Mouse (Mus musculus) adrenal gland, postnatal 14 days (tissue): ENCODE results near the gene Slit3. TPM values are rescaled to one million over a fixed set of nuclear protein-coding genes. Genes with fewer than 3 reads are reported as not detected.

Experiments used
- DNase-seq: peaks from one replicate; pipeline ENCODE4 v3.0.0; 2021; ENCODE audit warnings: mixed read lengths
- long read RNA-seq, 2 experiments: library from polyadenylated mRNA; stranded (forward); transcript quantifications; one replicate each; pipeline ENCODE4 v2.0.0; 2021
- total RNA-seq: library from RNA; stranded (reverse); gene quantifications from 2 replicates; pipeline ENCODE4 v1.2.3, GENCODE M21; 2021

Slit3 gene
- 43.7 and 46.3 TPM in 2 replicates for total RNA-seq
- long read RNA-seq, experiment 1, partial matches to known transcripts, result 7 of 14 reads
- long read RNA-seq, experiment 1, other reads (novel, unspliced or antisense), result 7 of 14 reads
- long read RNA-seq, experiment 2, partial matches to known transcripts, result 3 of 12 reads
- long read RNA-seq, experiment 2, other reads (novel, unspliced or antisense), result 8 of 12 reads

DNA sequence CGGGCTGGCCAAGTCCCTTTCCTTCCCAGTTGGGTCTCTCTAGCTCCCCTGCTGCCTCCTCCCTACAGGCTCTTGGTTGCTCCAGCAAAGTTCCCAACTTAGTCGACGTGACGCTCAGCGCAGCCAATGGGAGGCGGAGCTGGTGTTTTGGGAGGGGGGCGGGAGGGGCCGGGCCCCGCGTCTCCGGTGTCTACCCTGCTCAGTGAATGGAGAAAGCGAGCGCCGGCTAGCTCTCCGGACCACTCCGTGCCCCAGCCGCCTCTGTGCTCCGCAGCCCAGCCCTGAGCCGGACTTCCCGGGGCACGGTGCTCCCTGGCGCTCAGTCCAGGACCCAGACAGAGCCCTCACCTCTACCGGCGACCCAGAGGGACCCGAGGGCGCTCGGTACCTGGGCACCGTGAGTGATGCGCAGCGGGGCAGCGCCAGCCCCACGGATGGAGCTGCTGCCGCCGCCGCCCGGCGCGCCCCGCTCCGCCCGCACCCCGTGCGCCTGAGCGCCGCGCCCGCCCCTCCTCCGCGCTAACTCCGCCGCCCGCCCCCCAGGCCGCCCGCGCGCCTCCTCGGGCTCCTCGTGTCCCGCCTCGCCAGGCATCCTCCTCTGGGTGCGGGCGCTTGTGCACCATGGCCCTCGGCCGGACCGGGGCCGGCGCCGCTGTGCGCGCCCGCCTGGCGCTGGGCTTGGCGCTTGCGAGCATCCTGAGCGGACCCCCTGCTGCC is at the start of gene Slit3:
Slit3 (plus strand) TSS at position 331 of the 717 bp plus-strand sequence.
- peak; percentile 77 for DNase-seq

DNA sequence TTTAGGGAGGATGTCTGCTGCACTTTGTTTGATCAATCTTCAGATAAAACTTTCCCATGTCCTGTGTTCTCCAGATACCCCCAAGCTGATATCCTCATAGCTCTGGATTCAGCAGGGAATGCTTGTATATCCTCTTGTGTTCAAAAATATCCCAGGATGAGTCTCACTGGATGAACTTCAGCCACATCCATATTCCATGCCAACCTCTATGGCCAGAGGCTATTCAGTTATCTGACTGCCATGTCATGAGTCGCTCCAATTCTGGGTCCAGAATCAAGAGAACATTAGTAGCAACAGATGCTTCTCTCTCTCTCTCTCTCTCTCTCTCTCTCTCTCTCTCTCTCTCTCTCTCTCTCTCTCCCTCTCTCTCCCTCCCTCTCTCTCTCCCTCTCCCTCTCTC is 49.6 kb upstream of the Slit3 start:
- no peak for DNase-seq

DNA sequence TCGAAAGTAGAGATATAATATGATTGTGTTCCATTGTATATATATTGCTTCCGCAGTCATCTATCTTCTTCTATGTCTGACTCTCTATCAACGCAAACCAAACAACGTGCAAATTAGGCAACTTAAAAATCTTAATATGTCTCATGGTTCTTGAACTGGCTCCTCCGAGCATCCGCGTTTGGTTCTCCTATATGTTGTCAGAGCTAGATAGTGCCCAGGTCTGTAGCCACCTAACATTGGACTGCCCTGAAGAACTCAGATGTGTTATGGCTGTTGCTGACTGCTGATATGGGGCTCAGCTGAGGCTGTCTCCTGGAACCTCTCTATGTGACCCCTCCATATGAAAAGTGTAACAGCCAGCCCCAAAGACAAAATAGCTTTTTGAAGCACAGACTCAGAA is 45.6 kb upstream of the Slit3 start:
- DNase-seq, result no peak

DNA sequence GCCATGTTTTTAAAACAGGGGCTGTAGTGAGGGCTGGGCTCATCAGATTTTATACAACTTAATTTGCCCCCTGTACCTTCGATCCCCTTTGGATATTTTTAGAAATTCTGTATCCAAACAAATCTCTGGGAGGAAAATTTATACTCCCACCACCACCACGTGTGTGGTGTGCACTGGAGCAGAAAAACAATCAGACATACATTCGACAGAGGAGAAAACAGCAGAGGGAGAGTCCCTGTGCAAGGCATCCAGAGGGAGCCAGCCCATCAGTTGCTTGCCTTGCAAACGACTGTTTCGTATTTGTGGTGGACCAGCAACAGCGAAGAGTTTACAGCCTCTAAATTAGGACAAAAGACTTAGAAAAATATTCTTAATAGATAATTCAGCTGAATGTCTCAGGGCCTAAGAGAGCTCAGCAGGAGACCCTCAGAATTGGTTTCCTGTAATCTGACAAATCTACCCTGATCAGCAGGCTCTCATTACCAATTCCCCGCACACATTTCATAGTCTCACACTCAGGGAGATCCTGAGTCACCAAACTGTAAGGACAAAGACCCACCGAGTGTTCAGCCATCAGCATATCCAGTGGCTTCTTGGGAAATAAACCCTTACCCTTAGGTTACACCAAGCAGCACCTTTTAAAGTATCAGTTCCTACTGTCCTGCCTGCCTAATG is 40.4 kb upstream of the Slit3 start:
- no peak for DNase-seq

DNA sequence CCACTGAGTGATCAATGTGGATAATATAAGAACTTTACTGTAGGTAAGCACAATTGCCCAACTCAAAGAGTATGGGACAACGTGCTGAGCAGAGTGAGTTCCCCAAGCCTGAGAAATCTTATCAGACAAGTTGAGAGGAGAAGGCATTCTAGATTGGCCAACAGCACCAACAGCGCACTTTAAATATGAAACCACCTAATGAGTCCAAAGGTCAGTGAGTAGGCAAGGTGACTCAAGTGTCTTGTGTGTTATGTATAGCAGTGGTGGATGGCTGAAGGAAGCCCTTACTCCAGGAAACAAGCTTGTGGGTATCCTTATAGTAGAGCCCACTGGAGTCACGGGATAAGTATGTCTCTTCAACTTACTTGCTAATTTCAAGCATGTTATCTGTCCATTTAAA is 38.7 kb upstream of the Slit3 start:
- no peak for DNase-seq

DNA sequence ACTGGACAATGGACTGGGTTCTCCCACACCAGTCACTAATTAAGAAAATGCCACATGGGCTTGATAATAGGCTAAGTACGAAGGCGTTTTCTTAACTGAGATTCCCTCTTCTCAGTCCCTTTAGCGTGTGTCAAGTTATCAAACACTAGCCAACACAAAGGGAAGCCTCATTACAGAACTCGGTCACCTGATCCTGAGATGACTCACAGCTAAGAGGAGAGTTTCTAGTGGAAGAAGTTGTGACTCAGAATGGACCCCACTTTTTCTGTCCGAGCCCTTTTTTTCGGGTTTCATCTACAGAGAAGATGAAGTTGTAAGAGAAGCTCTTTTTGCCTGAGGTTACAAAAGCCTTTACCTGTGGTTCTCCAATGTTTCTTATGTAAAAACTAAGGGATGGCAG is 38.0 kb upstream of the Slit3 start:
- no peak for DNase-seq

DNA sequence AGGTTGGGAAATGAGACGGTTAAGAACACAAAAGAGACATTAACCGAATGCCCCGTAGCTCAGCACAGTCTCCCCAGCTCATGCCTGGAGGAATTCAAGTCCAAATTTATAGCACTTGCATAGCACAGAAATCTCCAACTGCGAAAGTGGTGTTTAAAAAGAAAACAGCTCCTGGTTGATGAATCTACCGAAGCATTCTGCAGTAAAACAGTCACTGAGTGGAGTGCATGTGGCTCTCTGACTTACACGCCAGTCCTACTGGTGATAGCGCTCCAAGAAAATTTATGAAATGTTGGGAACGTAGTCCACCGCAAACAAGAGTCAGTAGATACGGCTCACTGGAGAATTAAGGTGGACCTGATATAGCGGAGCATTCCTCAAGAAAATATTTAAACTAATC is 35.7 kb upstream of the Slit3 start:
- no peak for DNase-seq

DNA sequence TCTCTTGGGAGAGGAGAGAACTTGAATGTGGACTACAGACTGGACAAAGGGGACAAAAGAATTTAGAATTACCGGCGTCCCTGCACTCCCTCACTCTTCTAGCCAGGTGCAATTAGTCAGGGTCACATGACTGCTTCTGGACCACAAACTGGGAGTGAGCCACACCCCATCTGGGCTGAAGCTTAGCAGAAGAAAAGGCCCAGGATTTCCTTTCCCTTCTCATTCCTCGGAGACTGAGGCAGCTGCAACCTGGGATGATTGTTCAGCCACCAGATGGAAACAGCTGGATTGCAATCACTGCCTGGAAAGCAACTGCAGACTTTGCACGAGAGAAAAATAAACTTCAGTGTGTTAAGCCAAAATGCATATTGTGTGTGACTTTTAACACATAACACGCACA is 35.0 kb upstream of the Slit3 start:
- DNase-seq, result no peak

DNA sequence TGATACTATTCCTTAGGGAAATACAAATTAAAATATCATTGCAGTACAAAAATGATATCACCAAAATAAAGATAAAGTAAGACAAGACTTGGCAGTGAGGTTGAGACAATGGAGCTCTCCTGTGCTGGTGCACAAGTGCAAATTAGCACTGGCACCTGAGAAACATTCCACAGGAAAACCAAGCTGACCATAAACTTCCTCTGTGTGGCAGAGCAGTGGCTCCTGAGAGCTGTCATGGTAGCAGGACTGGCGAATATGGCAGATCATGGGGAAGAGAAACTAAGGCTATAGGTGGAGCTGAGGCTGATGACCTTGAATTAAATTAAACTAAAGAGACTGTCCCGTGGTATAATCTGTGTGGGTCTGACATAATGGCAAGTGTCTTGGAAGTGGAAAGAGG is 33.6 kb upstream of the Slit3 start:
- DNase-seq, result no peak

DNA sequence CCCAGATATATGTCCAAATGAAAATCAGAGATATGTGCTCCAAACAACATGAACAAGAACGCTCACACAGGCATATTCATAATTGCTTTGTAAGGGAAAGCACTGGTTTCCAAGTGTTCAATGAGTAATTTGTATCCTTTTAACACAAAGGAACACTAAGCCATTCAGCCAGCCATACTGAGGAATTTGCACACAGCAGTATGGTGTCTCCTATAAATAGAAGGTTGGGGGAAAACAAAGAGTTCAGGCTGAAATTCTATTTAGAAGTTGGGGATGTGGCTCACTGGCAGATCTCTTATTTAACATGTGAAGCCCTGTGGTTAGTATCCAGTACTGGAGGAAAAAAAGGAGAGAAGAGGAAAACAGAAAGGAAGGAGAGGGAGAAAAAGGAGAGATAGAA is 32.9 kb upstream of the Slit3 start:
- DNase-seq, result no peak

DNA sequence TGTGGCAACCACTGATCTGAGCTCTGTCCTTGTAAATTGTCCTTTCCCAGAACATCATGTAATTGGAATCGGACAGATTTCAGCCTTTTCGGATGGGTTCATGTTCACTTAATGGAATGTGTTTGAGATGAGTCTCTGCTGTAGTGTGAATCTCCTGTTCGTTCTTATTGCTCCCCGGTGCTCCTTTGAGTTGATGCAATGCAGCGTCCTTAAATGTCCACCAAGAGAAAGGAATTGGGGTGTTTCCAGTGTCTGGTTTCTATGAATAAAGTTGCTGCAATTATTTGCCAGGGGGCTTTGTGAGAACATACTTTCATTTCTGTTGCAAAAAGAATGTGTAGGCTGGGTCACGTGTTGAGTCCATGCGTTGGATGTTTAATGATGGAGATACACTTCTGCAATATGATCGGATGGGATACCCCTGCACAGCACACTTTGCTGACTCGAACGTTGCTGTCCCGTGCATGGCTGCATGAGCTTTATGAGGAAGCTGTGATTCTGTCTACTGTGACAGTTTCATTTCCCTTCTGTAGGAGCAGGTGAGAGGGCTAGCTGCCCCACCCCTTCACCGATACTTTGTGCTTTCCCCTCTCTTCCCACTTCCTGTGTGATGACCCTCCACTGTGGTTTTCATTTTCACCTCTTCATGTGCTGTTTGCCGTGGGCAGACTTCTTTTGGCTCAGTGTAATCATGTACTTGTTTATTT is 30.2 kb upstream of the Slit3 start:
- no peak for DNase-seq

DNA sequence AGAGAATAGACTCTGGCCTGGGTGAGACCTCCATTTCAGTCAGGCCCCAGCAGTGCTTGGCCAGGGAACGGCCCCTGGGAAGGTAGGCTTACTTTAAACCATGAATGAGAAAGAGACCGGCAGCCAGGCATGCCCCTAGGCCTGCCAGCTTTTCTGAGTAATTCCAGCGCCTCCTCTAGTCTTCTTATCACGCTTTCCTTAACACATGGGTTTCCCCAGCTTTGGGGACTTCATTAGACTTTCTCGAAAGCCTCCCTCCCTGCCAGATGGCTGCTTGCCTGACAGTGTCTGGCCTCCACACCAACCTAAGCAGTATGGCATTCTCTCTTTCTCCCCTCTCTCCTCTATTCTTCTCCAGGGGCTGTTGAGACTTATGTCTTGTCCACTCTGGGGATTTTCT is 24.5 kb upstream of the Slit3 start:
- no peak for DNase-seq

DNA sequence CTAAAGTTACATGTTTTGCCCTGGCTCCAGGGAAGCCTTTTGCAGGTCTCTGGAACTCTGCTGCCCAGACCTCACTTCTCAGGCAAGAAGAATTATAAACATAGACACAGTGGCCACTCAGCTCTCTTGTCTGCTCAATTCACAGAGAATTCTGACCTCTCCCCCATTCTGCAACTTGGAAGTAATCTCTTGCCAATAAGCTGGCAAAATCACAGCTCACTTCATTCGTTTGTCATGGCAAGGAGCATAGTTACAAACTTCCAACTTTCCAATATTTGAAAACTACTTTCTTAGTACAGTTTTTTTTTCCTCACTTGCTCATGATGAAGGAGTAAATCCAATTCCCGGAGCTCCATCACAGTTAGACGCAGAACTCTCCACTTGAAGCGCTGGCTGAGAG is 11.2 kb upstream of the Slit3 start:
- no peak for DNase-seq

DNA sequence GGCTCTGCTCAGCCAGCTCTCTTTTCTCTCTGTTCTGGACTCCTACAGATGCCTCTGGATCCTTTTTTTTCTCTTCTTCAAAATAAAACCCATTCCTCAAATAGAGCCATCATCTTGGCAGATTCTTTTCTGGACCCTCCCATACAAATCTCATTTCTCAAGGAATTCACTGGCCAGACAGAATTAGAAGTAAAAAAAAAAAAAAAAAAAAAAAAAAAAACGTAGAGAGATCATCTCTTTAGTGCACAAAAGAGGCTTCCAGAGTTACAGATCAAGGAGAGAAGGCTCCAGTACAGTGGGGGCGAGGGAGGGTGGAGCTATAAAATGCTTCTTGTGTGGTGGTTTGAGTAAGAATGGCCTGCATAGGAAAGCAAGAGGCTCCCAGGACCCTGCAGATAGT is 10.2 kb upstream of the Slit3 start:
- no peak for DNase-seq

DNA sequence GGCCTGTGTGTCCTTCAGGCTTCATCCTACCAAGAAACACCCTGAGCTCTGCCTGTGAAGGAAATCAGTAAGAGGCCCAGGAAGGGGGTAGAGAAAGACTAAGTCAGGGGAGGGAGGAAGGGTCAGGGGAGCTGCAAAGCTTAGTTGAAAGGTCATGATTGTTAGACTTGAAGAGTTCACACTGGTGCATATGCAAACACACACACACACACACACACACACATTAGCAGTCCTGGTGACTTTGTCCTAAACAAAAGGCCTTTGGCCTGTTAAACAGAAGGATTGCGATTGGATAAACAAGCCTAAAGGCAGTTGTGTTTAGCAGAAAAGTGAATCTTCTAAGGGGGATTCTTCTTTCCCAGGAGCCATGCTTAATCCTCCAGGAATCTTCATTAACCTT is 7.7 kb upstream of the Slit3 start:
- DNase-seq, result no peak

DNA sequence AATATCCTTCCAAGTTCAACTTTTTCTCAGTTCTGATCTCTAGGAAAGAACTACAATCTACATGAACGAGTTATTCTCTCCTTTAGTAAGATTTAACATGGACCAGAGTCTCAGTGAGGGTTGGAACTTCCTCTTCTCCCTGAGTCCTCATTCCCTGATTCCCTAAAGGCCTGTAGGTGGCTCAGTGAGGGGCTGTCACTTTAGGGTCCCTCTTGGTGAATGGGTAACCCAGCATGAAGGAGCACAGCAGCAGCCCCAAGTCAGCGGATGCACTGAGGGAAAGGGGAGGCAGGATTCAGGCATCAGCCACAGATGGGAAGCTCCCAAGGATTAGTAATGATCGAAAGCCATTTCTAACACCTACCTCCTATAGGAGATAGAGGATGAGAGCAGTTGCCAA is 4.6 kb upstream of the Slit3 start:
- no peak for DNase-seq

DNA sequence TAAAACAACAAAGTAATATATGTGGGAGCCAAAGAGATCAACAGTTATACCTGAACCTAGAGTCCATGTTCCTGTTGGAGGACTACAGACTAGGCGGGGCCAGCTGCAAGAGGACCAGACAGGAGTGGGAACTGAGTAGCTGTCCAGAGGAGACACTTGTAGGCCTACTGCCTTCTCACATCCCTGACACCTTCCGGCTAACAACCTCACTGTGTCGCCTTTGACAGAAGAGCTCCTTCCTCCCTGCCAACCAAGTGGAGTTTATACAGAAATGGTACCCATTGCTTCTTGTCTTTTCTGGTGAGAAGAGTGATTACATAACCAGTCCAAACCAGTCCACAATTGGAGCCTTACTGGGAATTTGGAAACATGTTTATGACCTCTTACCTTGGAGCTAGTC is 3.2 kb upstream of the Slit3 start:
- DNase-seq, result no peak

DNA sequence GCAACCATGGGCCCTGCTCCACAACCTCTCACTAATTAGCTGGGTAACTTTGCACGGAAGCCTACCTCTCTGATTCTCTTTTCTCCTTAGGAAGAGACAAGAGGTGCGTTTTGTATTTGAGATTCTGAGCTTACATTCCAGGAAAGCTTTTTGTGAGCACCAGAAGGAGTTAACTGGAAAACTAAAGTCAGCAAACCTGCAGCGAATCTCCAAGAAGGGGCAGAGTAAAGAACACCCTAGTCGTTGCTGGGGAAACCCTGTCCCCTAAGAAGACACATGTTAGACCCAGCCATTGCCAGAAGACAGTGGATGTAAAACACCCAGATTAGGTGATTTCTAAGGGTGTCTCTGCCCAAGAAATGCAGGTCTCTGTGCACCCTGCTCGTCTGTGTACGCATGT is 2.3 kb upstream of the Slit3 start:
- no peak for DNase-seq

DNA sequence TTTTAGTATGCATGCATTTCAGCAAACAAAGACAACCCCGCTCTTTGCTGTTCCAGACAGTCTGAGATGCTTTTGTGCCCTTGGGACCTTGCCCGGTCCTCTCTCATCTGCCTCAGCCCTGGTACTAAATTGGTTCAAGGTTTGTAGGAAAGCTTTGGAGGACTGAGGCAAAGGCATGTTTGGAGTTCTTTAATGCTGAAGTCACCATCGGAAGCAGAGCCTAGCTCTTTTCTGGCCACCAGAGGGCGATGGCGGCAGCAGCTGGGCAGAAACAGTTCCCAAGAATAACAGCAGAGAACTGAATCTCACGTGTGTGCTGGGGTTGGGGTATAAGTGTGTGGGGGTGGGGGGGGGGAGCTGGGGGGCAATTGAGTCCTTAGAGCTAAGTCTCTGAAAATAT is 1.7 kb upstream of the Slit3 start:
- DNase-seq, result peak; percentile 89

DNA sequence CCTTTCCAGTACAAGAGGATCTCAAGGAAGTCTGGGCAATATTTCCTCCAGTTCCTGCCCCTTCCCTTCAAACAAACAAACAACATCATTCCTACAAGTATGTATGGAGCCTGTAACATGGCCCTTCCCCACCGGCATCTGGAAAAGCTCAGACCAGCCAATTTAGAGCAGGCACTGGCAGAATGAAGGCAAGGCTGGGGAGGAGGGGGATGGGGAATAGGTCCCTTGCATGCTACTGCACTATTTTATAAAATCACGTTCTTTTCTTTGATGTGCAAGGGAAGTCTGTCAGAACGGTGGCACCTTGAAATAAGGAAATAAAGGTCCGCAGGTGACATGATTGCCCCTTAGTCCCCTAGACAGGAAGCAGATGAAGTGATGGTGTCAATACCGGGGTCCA is 948 bp upstream of the Slit3 start:
- no peak for DNase-seq

DNA sequence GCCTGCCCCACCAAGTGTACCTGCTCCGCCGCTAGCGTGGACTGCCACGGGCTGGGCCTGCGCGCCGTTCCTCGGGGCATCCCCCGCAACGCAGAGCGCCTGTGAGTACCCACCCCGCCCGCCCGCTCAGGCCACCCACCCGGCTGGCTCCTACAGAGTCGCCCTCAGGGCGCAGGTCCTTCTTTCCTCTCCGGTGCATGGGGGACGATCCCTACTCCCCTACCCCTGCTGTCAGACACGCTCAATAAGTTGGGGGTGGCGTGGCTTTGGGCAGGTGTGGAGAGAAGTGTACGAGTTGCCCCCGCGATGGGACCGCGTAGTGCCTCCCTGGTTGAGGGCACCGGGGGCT is 561 bp downstream of the Slit3 start:
- DNase-seq, result no peak

DNA sequence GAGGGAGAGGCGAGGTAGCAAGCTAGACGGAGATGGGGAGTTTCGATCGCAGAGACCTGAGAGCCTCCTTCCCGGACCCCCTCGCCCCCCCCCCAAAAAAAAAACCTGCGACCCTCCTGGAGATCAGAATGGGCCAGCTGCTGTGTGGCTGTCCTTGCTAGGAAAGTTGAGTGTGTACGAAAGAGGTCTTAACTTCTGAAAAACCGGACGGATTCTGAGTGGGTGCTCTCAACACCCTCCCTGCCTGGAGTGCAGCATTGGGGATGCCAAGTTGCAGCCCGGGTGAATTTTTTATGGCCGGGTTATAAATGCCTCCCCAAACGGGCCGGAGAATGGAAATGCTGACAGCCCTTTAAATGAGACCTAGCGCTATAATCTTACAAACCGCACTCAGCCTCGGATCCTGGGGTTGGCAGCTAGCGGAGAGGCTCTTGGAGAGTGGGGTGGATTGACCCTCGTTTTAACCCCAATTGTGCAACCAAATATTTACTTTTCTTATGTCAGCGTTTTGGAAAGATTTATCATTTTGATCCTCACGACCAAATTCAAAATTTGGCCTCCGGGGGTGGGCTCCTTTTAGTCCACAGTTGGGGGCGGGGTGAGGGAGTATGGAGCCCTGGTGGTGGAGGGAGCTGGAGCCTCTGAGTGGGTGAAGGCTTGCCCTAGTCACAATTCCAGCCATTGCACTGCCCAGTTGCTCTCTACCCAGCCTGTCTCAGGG is 1.2 kb downstream of the Slit3 start:
- peak; percentile 41 for DNase-seq
